Mouse (Mus musculus) CH12.LX (cell line): ENCODE measurements around the gene Zdhhc23. TPM values are rescaled to one million over a fixed set of nuclear protein-coding genes. Genes with fewer than 3 reads are reported as not detected.

Experiments
- DNase-seq: peaks from one replicate; pipeline ENCODE4 v3.0.0-alpha.2; 2013; ENCODE audit errors: extremely low read depth
- H3K27ac ChIP-seq: 2 replicates; pipeline ENCODE4 v1.5.1; 2012; ENCODE audit warnings: low read depth, mild to moderate bottlenecking, control low read depth, moderate library complexity; ENCODE audit not compliant: insufficient read depth
- H3K27me3 ChIP-seq: replicated peaks from 2 replicates; pipeline ENCODE3; 2012; ENCODE audit warnings: inconsistent platforms
- H3K36me3 ChIP-seq, 2 experiments: replicated peaks in 1 of 2; 2 replicates each; pipeline versions ENCODE3 to v1.6.1; 2012; ENCODE audit warnings: inconsistent platforms in 1 of 2, low read length in 1 of 2, mild to moderate bottlenecking in 1 of 2, mixed read lengths in 1 of 2, moderate library complexity in 1 of 2; ENCODE audit not compliant: control insufficient read depth in 1 of 2, insufficient read depth in 1 of 2
- H3K4me1 ChIP-seq, 2 experiments: 2 replicates each; pipeline ENCODE4 v1.6.1; 2012; ENCODE audit warnings: inconsistent platforms in 1 of 2, moderate library complexity in 1 of 2; ENCODE audit not compliant: insufficient read depth in 2 of 2, control insufficient read depth in 1 of 2
- H3K4me2 ChIP-seq: 2 replicates; pipeline ENCODE4 v1.6.1; 2012; ENCODE audit warnings: low read depth, mild to moderate bottlenecking, control low read depth; ENCODE audit not compliant: poor library complexity, insufficient read depth, severe bottlenecking
- H3K4me3 ChIP-seq, 3 experiments: fragments of 150-350 bp in 1 of 3; sonication (generic) in 1 of 3; replicated peaks in 1 of 3; 2 replicates each; pipeline versions ENCODE3 to v1.5.1; 2011 to 2012; ENCODE audit warnings: low read depth in 2 of 3, low read length in 2 of 3, mild to moderate bottlenecking in 2 of 3, moderate library complexity in 2 of 3, control low read depth in 1 of 3, improper control_type of control experiment in 1 of 3, inconsistent platforms in 1 of 3, mixed read lengths in 1 of 3; ENCODE audit not compliant: poor library complexity in 1 of 3
- H3K79me2 ChIP-seq: replicated peaks from 2 replicates; pipeline ENCODE4 v1.6.1; 2012; ENCODE audit warnings: mild to moderate bottlenecking, moderate library complexity; ENCODE audit not compliant: control insufficient read depth, poor library complexity, insufficient read depth, severe bottlenecking; ENCODE audit errors: extremely low read depth
- H3K9ac ChIP-seq: 2 replicates; pipeline ENCODE4 v1.6.1; 2012; ENCODE audit warnings: low read depth, mild to moderate bottlenecking, control low read depth, moderate library complexity; ENCODE audit not compliant: insufficient read depth
- H3K9me3 ChIP-seq: replicated peaks from 2 replicates; pipeline ENCODE3; 2012; ENCODE audit warnings: low read length, inconsistent platforms, mixed read lengths
- CHD1 ChIP-seq: IDR thresholded peaks from 2 replicates; pipeline ENCODE4 v1.6.1; 2012; ENCODE audit warnings: low read depth, low read length, improper control_type of control experiment, inconsistent platforms
- CHD2 ChIP-seq: IDR thresholded peaks from 2 replicates; pipeline ENCODE4 v1.6.1; 2011; ENCODE audit warnings: low read length, improper control_type of control experiment
- CTCF ChIP-seq, 2 experiments: IDR thresholded peaks in 1 of 2; conservative IDR thresholded peaks in 1 of 2; 2 replicates each; pipeline ENCODE4 v1.5.1; 2011 to 2012; ENCODE audit warnings: low read depth in 2 of 2, low read length in 2 of 2, improper control_type of control experiment in 1 of 2, inconsistent platforms in 1 of 2, mild to moderate bottlenecking in 1 of 2, moderate library complexity in 1 of 2
- ELF1 ChIP-seq: IDR thresholded peaks from 2 replicates; pipeline ENCODE4 v1.6.1; 2014; ENCODE audit warnings: low read depth, mild to moderate bottlenecking, inconsistent platforms, low read length, improper control_type of control experiment
- ETS1 ChIP-seq: conservative IDR thresholded peaks from 2 replicates; pipeline ENCODE4 v1.6.1; 2012; ENCODE audit warnings: low read depth, mild to moderate bottlenecking, inconsistent platforms, low read length, improper control_type of control experiment, moderate library complexity
- GABPA ChIP-seq: IDR thresholded peaks from 2 replicates; pipeline ENCODE4 v1.6.1; 2012; ENCODE audit warnings: low read depth, low read length, improper control_type of control experiment, inconsistent platforms; ENCODE audit not compliant: insufficient replicate concordance
- HCFC1 ChIP-seq: IDR thresholded peaks from 2 replicates; pipeline ENCODE4 v1.6.1; 2012; ENCODE audit warnings: low read depth, mild to moderate bottlenecking, inconsistent platforms, low read length, improper control_type of control experiment
- JUN ChIP-seq: IDR thresholded peaks from 2 replicates; pipeline ENCODE4 v1.6.1; 2011; ENCODE audit warnings: low read depth, mild to moderate bottlenecking, low read length, improper control_type of control experiment, moderate library complexity; ENCODE audit not compliant: insufficient read depth
- JUND ChIP-seq: conservative IDR thresholded peaks from 2 replicates; pipeline ENCODE4 v1.6.1; 2011; ENCODE audit warnings: low read depth, low read length, improper control_type of control experiment
- MAZ ChIP-seq: IDR thresholded peaks from 2 replicates; pipeline ENCODE4 v1.6.1; 2012; ENCODE audit warnings: low read depth, mild to moderate bottlenecking, inconsistent platforms, low read length, improper control_type of control experiment, moderate library complexity
- MYC ChIP-seq: IDR thresholded peaks from 2 replicates; pipeline ENCODE4 v1.6.1; 2011; ENCODE audit warnings: low read depth, mild to moderate bottlenecking, improper control_type of control experiment, low read length
- NRF1 ChIP-seq: IDR thresholded peaks from 2 replicates; pipeline ENCODE4 v1.6.1; 2014; ENCODE audit warnings: low read depth, mild to moderate bottlenecking, inconsistent platforms, low read length, improper control_type of control experiment, moderate library complexity
- TBP ChIP-seq: conservative IDR thresholded peaks from 2 replicates; pipeline ENCODE4 v1.6.1; 2011; ENCODE audit warnings: low read depth, low read length, improper control_type of control experiment
- USF1 ChIP-seq: IDR thresholded peaks from 2 replicates; pipeline ENCODE4 v1.6.1; 2014; ENCODE audit warnings: low read depth, mild to moderate bottlenecking, inconsistent platforms, low read length, improper control_type of control experiment
- USF2 ChIP-seq: conservative IDR thresholded peaks from 2 replicates; pipeline ENCODE4 v1.6.1; 2011; ENCODE audit warnings: low read depth, low read length, improper control_type of control experiment
- ZNF384 ChIP-seq: IDR thresholded peaks from 2 replicates; pipeline ENCODE4 v1.6.1; 2012; ENCODE audit warnings: low read depth, low read length, improper control_type of control experiment, inconsistent platforms
- dilution Hi-C: fragments of 300-500 bp; cut with MboI; formaldehyde crosslinking; loops from 2 replicates; pipeline ENCODE4 v1.14.3; 2020; ENCODE audit warnings: low sequenced_read_pairs; ENCODE audit not compliant: extremely low pct_unique_long_range_greater_than_20kb, extremely low pct_ligation_motif_present
- in situ Hi-C: fragments of 300-500 bp; cut with MboI; formaldehyde crosslinking; loops from 3 replicates; pipeline ENCODE4 v1.14.3; 2019; ENCODE audit warnings: low sequenced_read_pairs, low pct_ligation_motif_present, low pct_unique_long_range_greater_than_20kb, mixed read lengths
- polyA plus RNA-seq: library from polyadenylated mRNA; unstranded; fragments of >175 nt; gene quantifications from 2 replicates; pipeline ENCODE4 v1.2.1, GENCODE M21; 2012; ENCODE audit warnings: low read depth; ENCODE audit not compliant: insufficient read length
- total RNA-seq, 2 experiments: library from RNA; depleted of rRNA; stranded (reverse); fragments of 300-350 nt in 1 of 2; fragments of >200 nt in 1 of 2; gene quantifications; 2 replicates each; pipeline ENCODE4 v1.2.3; 2012 to 2014

The Zdhhc23 gene
- total and polyA plus RNA-seq, 3 experiments: 0.20 to 0.68 (median 0.46) TPM

- dilution Hi-C loops: no loop called here
- no peak overlapping the region for H3K27ac ChIP-seq
- no peak overlapping the region for H3K4me2 ChIP-seq
- no peak overlapping the region for H3K9ac ChIP-seq
- TF ChIP-seq CHD2 (no peak), NRF1 (no peak), GABPA (no peak), JUN (no peak)
- peaks cover 17 to 67% of the 10 kb centered on the region in 2 experiments for H3K36me3 ChIP-seq
- H3K27me3 ChIP-seq: no peaks in the 10 kb centered on the region
- H3K4me3 ChIP-seq: no peak overlapping the region
- in situ Hi-C loops: no loop called here
- peaks cover 0 to 22% of the 10 kb centered on the region in 2 experiments; a peak in 2 of 4 replicates for H3K4me1 ChIP-seq
- no peaks in the 10 kb centered on the region for H3K9me3 ChIP-seq
- H3K79me2 ChIP-seq: no peaks in the 10 kb centered on the region
- DNase-seq: no peak
Observed at GRCm38 (mm10) chr16:43963780-43964179, 15.8 kb downstream of the Zdhhc23 start.

DNA sequence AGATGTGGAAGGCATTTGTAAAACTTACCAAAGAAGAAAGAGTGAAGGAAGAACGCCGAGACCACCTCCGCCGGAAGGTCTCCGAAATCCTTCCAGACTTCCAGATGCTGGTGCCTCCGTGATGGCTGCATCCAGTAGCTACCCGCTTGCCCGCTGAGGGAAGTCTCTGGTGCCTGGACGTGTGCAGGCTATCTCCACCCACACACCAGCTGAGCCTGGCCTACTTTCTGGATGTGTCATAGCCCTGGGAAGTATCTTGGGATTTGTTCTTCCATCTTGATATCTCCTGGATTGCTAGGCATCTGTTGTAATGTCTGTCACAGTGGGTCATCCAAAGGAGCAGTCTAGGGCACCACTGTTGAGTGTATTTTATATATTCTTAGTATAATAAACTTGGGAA lies 16.3 kb downstream of the Zdhhc23 start:
- DNase-seq: no peak
- H3K9ac ChIP-seq: no peak overlapping the region
- dilution Hi-C loops (no loop called here), in situ Hi-C loops (no loop called here)
- no peak overlapping the region for H3K27ac ChIP-seq
- TF ChIP-seq JUND: no peak
- TF ChIP-seq USF2: no peak
- no peak for TF ChIP-seq ELF1
- no peak for TF ChIP-seq USF1
- peaks cover 18 to 70% of the 10 kb centered on the region in 2 experiments for H3K36me3 ChIP-seq
- no peak overlapping the region for H3K4me3 ChIP-seq
- no peaks in the 10 kb centered on the region for H3K79me2 ChIP-seq
- peaks cover 0 to 22% of the 10 kb centered on the region in 2 experiments; a peak in 2 of 4 replicates for H3K4me1 ChIP-seq
- no peaks in the 10 kb centered on the region for H3K9me3 ChIP-seq
- no peaks in the 10 kb centered on the region for H3K27me3 ChIP-seq
- H3K4me2 ChIP-seq: no peak overlapping the region

GRCm38 (mm10) chr16:43958038-43958437 lies 21.6 kb downstream of the Zdhhc23 start:
- in situ Hi-C loops: no loop called here
- Histone ChIP-seq H3K79me2 (no peaks in the 10 kb centered on the region), H3K36me3 (peaks cover 27 to 79% of the 10 kb centered on the region in 2 experiments), H3K27me3 (no peaks in the 10 kb centered on the region), H3K4me3 (no peak overlapping the region), H3K4me2 (no peak overlapping the region), H3K9ac (no peak overlapping the region), H3K4me1 (peaks cover 0 to 16% of the 10 kb centered on the region in 2 experiments; a peak in 2 of 4 replicates), H3K27ac (no peak overlapping the region), H3K9me3 (no peaks in the 10 kb centered on the region)
- dilution Hi-C loops: no loop called here
- TF ChIP-seq HCFC1 (no peak), TBP (no peak), ETS1 (no peak), CTCF (conservative IDR thresholded peaks at IDR 0.05 in 1 of 2, IDR thresholded peaks at IDR 0.05 in 1 of 2; ENCODE audit: low read depth in 2 of 2, low read length in 2 of 2) (no peak), CHD1 (no peak), GABPA (no peak), USF2 (no peak), MAZ (no peak), MYC (no peak), ZNF384 (no peak)
- no peak for DNase-seq
